Mouse (Mus musculus) neural tube, embryonic 14.5 days (tissue): ENCODE data around the gene Zfp459. TPM values are rescaled to one million over a fixed set of nuclear protein-coding genes. Genes with fewer than 3 reads are reported as not detected.
"Not testable (repeated sequence)": the region's sequence is repeated elsewhere in the genome, so short reads cannot be mapped to it uniquely, and the experiment has no call there.

Experiments used
- ATAC-seq: fragments of 200-750 bp; cut with Nextera tagmentation; 2 replicates; pipeline ENCODE4 v1.8.0; 2017; ENCODE audit warnings: low read depth, mild to moderate bottlenecking, moderate TSS enrichment, moderate library complexity
- H3K27ac ChIP-seq: fragments of 300-500 bp; sonication (generic); 2 replicates; pipeline ENCODE4 v1.5.1; 2014; ENCODE audit warnings: low read depth, mild to moderate bottlenecking, control low read depth, low read length, moderate library complexity, mixed read lengths
- H3K27me3 ChIP-seq: fragments of 300-500 bp; sonication (generic); 2 replicates; pipeline ENCODE4 v1.6.1; 2014; ENCODE audit warnings: low read length; ENCODE audit not compliant: control insufficient read depth, insufficient read depth
- H3K36me3 ChIP-seq: fragments of 300-500 bp; sonication (generic); 2 replicates; pipeline ENCODE4 v1.6.1; 2014; ENCODE audit warnings: low read length, mixed read lengths; ENCODE audit not compliant: control insufficient read depth, insufficient read depth
- H3K4me1 ChIP-seq: fragments of 300-500 bp; sonication (generic); 2 replicates; pipeline ENCODE4 v1.6.1; 2014; ENCODE audit warnings: low read length; ENCODE audit not compliant: control insufficient read depth, insufficient read depth
- H3K4me2 ChIP-seq: fragments of 300-500 bp; sonication (generic); 2 replicates; pipeline ENCODE4 v1.6.1; 2014; ENCODE audit warnings: mild to moderate bottlenecking, low read depth, low read length, control low read depth
- H3K4me3 ChIP-seq: fragments of 300-500 bp; sonication (generic); 2 replicates; pipeline ENCODE4 v1.5.1; 2014; ENCODE audit warnings: low read depth, low read length, control low read depth, mixed read lengths
- H3K9ac ChIP-seq: fragments of 300-500 bp; sonication (generic); replicated peaks from 2 replicates; pipeline ENCODE4 v1.6.1; 2014; ENCODE audit warnings: low read depth, mild to moderate bottlenecking, control low read depth, low read length, mixed read lengths
- H3K9me3 ChIP-seq: fragments of 300-500 bp; sonication (generic); 2 replicates; pipeline ENCODE4 v1.6.1; 2016; ENCODE audit warnings: low read length; ENCODE audit not compliant: control insufficient read depth
- WGBS: fragments of 180-500 bp; shearing (Covaris S2); extraction: QIAGEN DNeasy Blood & Tissue Kit; methylation state at CpG from one replicate; pipeline ENCODE4 v1.1.7; 2014; 5-methylcytosine and 5-hydroxymethylcytosine counted together
- polyA plus RNA-seq: library from polyadenylated mRNA; unstranded; fragments of >200 nt; fragmentation: Nextera tagmentation; extraction: Ambion mirVana; gene quantifications from 2 replicates; pipeline ENCODE4 v1.2.1, GENCODE M21; 2014

The Zfp459 gene
- polyA plus RNA-seq: 0.46 and 1.2 TPM in 2 replicates

DNA sequence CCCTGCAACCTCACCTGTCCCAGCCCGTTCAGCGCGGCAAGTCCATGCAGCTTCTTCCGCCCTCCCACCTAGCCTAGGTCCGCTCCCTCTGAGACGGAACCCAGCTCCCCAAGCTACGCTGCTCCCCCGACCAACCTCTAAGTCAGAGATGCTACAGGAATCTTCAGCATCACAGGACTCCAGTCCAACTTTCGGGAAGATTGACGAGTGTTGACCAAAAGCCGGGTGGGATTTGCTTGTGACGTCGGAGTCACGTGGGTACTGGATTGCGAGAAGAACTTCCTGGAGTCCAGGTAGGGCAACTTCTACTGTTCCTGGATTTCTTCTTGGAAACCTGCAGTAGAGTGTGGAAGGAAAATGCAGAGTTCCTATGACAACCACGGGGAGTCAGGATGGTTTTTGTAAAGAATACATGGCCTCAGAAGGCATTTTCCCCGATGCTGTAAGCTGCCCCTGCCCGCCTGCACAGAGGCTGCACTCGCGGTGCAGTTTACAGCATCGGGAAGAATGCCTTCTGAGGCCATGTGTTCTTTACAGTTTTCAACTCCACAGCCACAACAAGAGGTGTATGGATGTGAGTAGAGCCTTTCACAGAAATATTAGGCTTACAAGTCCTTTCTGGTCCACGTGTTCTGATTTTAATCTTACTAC is at the start of gene Zfp459:
Gene Zfp459 (minus strand): TSS at position 212 of the 651 bp plus-strand sequence.
- ATAC-seq: peak; percentile 89
- H3K4me1 ChIP-seq: no peaks in the 10 kb centered on the region
- H3K4me2 ChIP-seq: peak within 1 kb of the TSS; percentile 85
- H3K4me3 ChIP-seq: peak within 1 kb of the TSS; percentile 45
- H3K27me3 ChIP-seq: no peaks in the 10 kb centered on the region
- H3K36me3 ChIP-seq: no peaks in the 10 kb centered on the region
- H3K9ac ChIP-seq: peak within 1 kb of the TSS; percentile 61
- 2% methylated on average over 22 of the region's 22 CpGs for WGBS
- H3K9me3 ChIP-seq: no peaks in the 10 kb centered on the region
- no peak within 1 kb of the TSS for H3K27ac ChIP-seq

GRCm38 (mm10) chr13:67469274-67469673 is 48.1 kb upstream of the Zfp459 start:
- 88% methylated on average over 3 of the region's 3 CpGs for WGBS
- H3K27ac ChIP-seq: no peak overlapping the region
- H3K9me3 ChIP-seq: no peaks in the 10 kb centered on the region
- no peaks in the 10 kb centered on the region for H3K27me3 ChIP-seq
- no peak overlapping the region for H3K9ac ChIP-seq
- ATAC-seq: no peak
- no peaks in the 10 kb centered on the region for H3K36me3 ChIP-seq
- no peaks in the 10 kb centered on the region for H3K4me1 ChIP-seq
- no peak overlapping the region for H3K4me3 ChIP-seq
- H3K4me2 ChIP-seq: no peak overlapping the region

DNA sequence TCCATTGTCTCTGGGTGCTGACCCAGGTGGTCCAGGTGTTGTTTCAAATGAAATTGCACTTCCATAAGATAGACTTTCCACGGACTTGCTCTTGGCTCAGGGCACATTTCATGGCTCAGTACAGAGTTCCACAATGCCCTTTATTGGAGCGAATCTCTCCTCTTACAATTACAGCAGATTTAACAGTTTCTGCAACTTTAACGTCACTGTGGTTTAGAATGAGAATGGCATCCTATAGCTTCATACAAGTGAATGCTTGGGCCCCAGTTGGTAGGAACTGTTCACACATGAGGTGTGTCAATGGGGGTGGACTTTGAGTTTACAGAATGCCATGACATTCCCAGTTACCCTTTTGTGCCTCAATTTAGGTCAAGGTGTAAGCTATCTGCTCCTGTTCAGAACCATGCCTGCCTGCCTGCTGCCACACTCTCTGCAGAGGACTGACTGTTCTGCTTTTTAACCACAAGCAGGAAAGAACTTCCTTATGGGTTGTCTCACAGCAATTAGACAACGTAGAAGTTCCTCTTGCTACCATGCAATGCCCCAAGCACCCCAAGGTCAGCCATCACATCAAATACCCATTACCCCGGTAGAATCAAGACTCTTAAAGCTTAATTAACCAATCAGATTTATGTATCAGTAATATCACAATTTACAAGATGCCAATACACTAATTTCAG is 42.4 kb upstream of the Zfp459 start:
- H3K9ac ChIP-seq, H3K4me2 ChIP-seq, H3K27me3 ChIP-seq, H3K36me3 ChIP-seq, H3K27ac ChIP-seq, H3K4me3 ChIP-seq, H3K4me1 ChIP-seq, ATAC-seq, H3K9me3 ChIP-seq: not testable (repeated sequence)
- WGBS: 90% methylated on average over 2 of the region's 5 CpGs

GRCm38 (mm10) chr13:67452021-67452309 is 30.7 kb upstream of the Zfp459 start:
- WGBS: 6% methylated on average over 3 of the region's 3 CpGs
- Histone ChIP-seq H3K9ac (peak overlapping the region; percentile 46), H3K4me3 (peak overlapping the region; percentile 50), H3K27ac (no peak overlapping the region), H3K27me3 (no peaks in the 10 kb centered on the region), H3K36me3 (no peaks in the 10 kb centered on the region), H3K4me2 (peak overlapping the region; percentile 70), H3K4me1 (no peaks in the 10 kb centered on the region), H3K9me3 (no peaks in the 10 kb centered on the region)
- ATAC-seq: peak; percentile 56

DNA sequence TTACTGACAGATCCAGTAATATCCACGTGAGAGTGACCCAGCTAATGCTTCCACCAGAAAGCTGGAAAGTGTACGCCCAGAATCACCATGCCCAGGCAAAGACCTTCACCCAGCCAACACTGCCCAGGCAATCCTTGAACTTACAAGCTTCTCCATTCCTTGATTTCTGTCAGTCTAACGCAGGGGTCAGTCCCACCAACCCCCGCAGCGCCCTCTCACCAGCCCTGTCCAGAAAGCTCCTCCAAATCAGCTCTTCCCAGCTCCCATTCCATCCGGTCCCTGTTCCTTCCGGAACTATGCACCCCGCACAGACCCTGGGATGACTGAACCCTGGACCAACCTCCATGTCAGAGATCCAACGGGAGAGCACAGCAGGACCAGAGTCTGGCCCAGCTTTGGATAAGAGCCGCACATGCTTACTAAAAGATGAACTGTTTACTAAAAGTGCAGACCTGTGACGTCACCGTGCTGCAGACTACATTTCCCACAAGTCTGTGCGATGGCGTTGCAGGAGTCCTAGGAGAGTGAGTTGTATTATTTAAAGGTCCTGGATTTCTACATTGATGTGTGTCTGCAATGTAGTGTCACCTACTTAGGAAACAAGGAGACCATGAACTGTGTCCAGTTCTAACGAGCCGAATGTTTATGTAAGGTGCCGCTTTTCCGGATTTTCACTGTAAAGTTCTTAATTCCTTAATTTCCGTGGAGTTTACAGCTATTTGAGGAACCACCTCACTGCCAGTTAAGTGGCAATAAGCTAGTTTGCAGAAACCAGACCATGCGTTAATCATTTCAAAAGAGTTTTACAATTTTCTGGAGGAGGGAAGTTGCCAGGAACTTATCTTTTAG is 30.2 kb upstream of the Zfp459 start, which contains the start of gene Zfp874a:
Gene Zfp874a (minus strand): TSS at position 453 of the 849 bp plus-strand sequence.
- Histone ChIP-seq H3K36me3 (no peaks in the 10 kb centered on the region), H3K27me3 (no peaks in the 10 kb centered on the region), H3K4me3 (peak within 1 kb of the TSS; percentile 50), H3K9ac (peak within 1 kb of the TSS; percentile 46), H3K4me2 (peak within 1 kb of the TSS; percentile 70), H3K9me3 (no peaks in the 10 kb centered on the region), H3K27ac (no peak within 1 kb of the TSS), H3K4me1 (no peaks in the 10 kb centered on the region)
- WGBS: 2% methylated on average over 20 of the region's 20 CpGs
- ATAC-seq: peak; percentile 97

GRCm38 (mm10) chr13:67437095-67437494 is 15.9 kb upstream of the Zfp459 start:
- H3K9ac ChIP-seq, H3K4me2 ChIP-seq, ATAC-seq, H3K36me3 ChIP-seq, H3K4me1 ChIP-seq, H3K27me3 ChIP-seq, H3K9me3 ChIP-seq, H3K27ac ChIP-seq, H3K4me3 ChIP-seq: not testable (repeated sequence)
- WGBS: 100% methylated on average over 1 of the region's 3 CpGs

GRCm38 (mm10) chr13:67428116-67428515 is 6.9 kb upstream of the Zfp459 start:
- no peak overlapping the region for H3K4me3 ChIP-seq
- no peak overlapping the region for H3K27ac ChIP-seq
- no peaks in the 10 kb centered on the region for H3K4me1 ChIP-seq
- no peaks in the 10 kb centered on the region for H3K36me3 ChIP-seq
- WGBS: 75% methylated on average over 3 of the region's 3 CpGs
- no peak overlapping the region for H3K9ac ChIP-seq
- H3K9me3 ChIP-seq: no peaks in the 10 kb centered on the region
- no peak overlapping the region for H3K4me2 ChIP-seq
- no peaks in the 10 kb centered on the region for H3K27me3 ChIP-seq
- no peak for ATAC-seq

- H3K9me3 ChIP-seq, H3K9ac ChIP-seq, H3K4me3 ChIP-seq, H3K27ac ChIP-seq, H3K4me2 ChIP-seq, H3K4me1 ChIP-seq, H3K36me3 ChIP-seq, H3K27me3 ChIP-seq, ATAC-seq: not testable (repeated sequence)
These were observed 4.5 kb upstream of the Zfp459 start for GRCm38 (mm10) chr13:67425699-67426098.

DNA sequence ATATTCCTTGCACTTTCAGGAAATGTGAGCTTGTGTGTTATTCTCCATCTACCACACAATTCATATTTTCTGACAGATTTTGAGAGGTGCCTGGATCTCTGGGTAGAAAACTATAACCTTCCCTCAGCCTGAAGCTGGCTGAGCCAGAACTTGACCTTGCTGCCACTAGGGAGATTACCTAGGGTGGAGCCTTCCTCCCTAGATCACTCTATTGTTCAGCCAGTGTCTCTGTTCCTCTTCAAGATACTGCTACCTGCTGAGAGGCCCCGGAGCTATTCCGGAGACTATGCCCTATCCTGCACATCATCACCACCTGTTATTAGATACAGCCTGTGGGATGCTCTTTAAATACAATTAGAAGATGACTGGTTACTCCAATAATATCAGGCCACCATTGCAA is 1.3 kb upstream of the Zfp459 start:
- 75% methylated on average over 2 of the region's 2 CpGs for WGBS
- not testable (repeated sequence) for H3K4me3 ChIP-seq, H3K4me2 ChIP-seq, H3K4me1 ChIP-seq, H3K9ac ChIP-seq, ATAC-seq, H3K27ac ChIP-seq, H3K36me3 ChIP-seq, H3K27me3 ChIP-seq, H3K9me3 ChIP-seq
